Comparison of ENCODE assay signal across 9 mouse cellular contexts in the genomic region with DNA sequence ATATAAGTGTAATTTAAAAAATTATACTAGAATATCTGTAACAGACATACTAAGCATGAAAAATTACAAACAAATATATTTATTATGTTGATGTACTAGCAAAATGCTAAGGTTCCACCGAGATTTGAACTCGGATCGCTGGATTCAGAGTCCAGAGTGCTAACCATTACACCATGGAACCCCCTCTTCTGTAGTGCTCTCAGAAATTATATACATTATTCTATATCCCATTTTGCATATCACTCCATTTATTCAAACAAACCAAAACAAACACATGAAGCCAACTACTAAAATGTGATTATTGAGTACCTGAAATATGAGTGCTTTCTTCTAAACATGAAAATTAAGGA. TPM values are rescaled to one million over a fixed set of nuclear protein-coding genes. Genes with fewer than 3 reads are reported as not detected.
A peak's percentile ranks its signal among the peaks of the same experiment; 100 is the strongest.
DNase-seq lines count a peak whose midpoint lies in the region; ATAC-seq and TF ChIP-seq lines count a peak whose summit lies in the region.
"Had no signal": no experiment of that assay in that cellular context is flagged by ENCODE, and none has a peak within 500 bp of the region (broad histone marks: within the 10 kb centered on the region; RNA-seq: fewer than 3 reads in every experiment).

No protein-coding gene starts in this region.

- no peaks in the 10 kb centered on the region; the same call in 1 of the 2 replicates for H3K27me3 ChIP-seq in heart, embryonic 15.5 days
- peaks cover 14% of the 10 kb centered on the region; the same call in 1 of the 2 replicates for H3K27me3 ChIP-seq in neural tube, embryonic 15.5 days (replicated peaks)

- DNase-seq in 3134 (ENCODE audit: extremely low read depth, insufficient read length, low spot score) (peak; percentile 66), ES-E14 (ENCODE audit: low read depth, low spot score) (no peak)
- peak; percentile 77 for DNase-seq in kidney, postnatal 10 days
- no peak for DNase-seq in lung, adult 2 months
- no peak for DNase-seq in Muller cell, postnatal 12 days (ENCODE audit: inconsistent ontology term)

- TF ChIP-seq CTCF in cortical plate, adult 2 months (IDR thresholded peaks at IDR 0.05; ENCODE audit: extremely low read depth, insufficient read depth, low read length): no peak
- TF ChIP-seq CTCF in lung, adult 2 months (IDR thresholded peaks at IDR 0.05; ENCODE audit: insufficient read depth, low read length): no peak

- H3K9ac ChIP-seq in ES-E14 (ENCODE audit: insufficient read depth, low read depth, low read length, poor library complexity, severe bottlenecking): no peak overlapping the region
- no peak overlapping the region for H3K9ac ChIP-seq in heart, embryonic 15.5 days
- H3K9ac ChIP-seq in neural tube, embryonic 15.5 days (replicated peaks): no peak overlapping the region

- no peak overlapping the region for H3K27ac ChIP-seq in ES-E14 (ENCODE audit: insufficient read depth, low read depth, low read length, poor library complexity, severe bottlenecking)
- H3K27ac ChIP-seq in cortical plate, adult 2 months (ENCODE audit: insufficient read depth, low read length): no peak overlapping the region
- H3K27ac ChIP-seq in heart, embryonic 15.5 days: peak overlapping the region; percentile 94; the same call in 1 of the 2 replicates
- peak overlapping the region; percentile 88; the same call in 1 of the 2 replicates for H3K27ac ChIP-seq in neural tube, embryonic 15.5 days (replicated peaks)

- WGBS in heart, embryonic 15.5 days: 0% methylated on average over 3 of the region's 3 CpGs
- WGBS in lung, adult 2 months: 0% methylated on average over 3 of the region's 3 CpGs
- WGBS in neural tube, embryonic 15.5 days: 2% methylated on average over 3 of the region's 3 CpGs

- no peaks in the 10 kb centered on the region for H3K9me3 ChIP-seq in ES-E14 (ENCODE audit: control insufficient read depth, insufficient read depth, low read depth, low read length)
- no peaks in the 10 kb centered on the region for H3K9me3 ChIP-seq in heart, embryonic 15.5 days (replicated peaks)
- no peaks in the 10 kb centered on the region for H3K9me3 ChIP-seq in neural tube, embryonic 15.5 days (replicated peaks)

- no peak for TF ChIP-seq POLR2A in cortical plate, adult 2 months (IDR thresholded peaks at IDR 0.05; ENCODE audit: extremely low read depth, insufficient read depth, low read length)
- no peak for TF ChIP-seq POLR2A in lung, adult 2 months (IDR thresholded peaks at IDR 0.05; ENCODE audit: borderline replicate concordance, extremely low read depth, low read depth, low read length)

- H3K4me2 ChIP-seq in heart, embryonic 15.5 days: peak overlapping the region; percentile 87; the same call in 1 of the 2 replicates
- peak overlapping the region; percentile 97 for H3K4me2 ChIP-seq in neural tube, embryonic 15.5 days

- peaks cover 0 to 6% of the 10 kb centered on the region in 2 experiments; a peak in 2 of 4 replicates for H3K4me1 ChIP-seq in ES-E14 (ENCODE audit: control insufficient read depth in 2 of 2, insufficient read depth in 2 of 2, low read length in 2 of 2, poor library complexity in 1 of 2)
- no peaks in the 10 kb centered on the region for H3K4me1 ChIP-seq in cortical plate, adult 2 months (ENCODE audit: control insufficient read depth, insufficient read depth, low read length)
- H3K4me1 ChIP-seq in heart, embryonic 15.5 days (replicated peaks): peaks cover 44% of the 10 kb centered on the region
- peaks cover 9% of the 10 kb centered on the region; the same call in 1 of the 2 replicates for H3K4me1 ChIP-seq in lung, adult 2 months (ENCODE audit: control insufficient read depth, insufficient read depth, low read length)
- peaks cover 45% of the 10 kb centered on the region for H3K4me1 ChIP-seq in neural tube, embryonic 15.5 days

- no peak for ATAC-seq in heart, embryonic 15.5 days (replicated peaks; ENCODE audit: insufficient number of reproducible peaks, insufficient read depth, low FRiP score, low read depth)
- ATAC-seq in neural tube, embryonic 15.5 days (ENCODE audit: low FRiP score): peak; percentile 68

- H3K4me3 ChIP-seq in ES-E14 (ENCODE audit: insufficient read depth in 1 of 2, low read depth in 1 of 2, low read length in 2 of 2, poor library complexity in 1 of 2, severe bottlenecking in 1 of 2): peak overlapping the region in 1 of 2 experiments; percentile 82; a peak in 2 of 4 replicates
- H3K4me3 ChIP-seq in cortical plate, adult 2 months (ENCODE audit: insufficient read depth, low read length): peak overlapping the region; percentile 76; the same call in 1 of the 2 replicates
- H3K4me3 ChIP-seq in heart, embryonic 15.5 days: peak overlapping the region; percentile 65
- peak overlapping the region; percentile 97 for H3K4me3 ChIP-seq in lung, adult 2 months (replicated peaks; ENCODE audit: extremely low read depth, low read depth, low read length)
- peak overlapping the region; percentile 85; the same call in 1 of the 2 replicates for H3K4me3 ChIP-seq in neural tube, embryonic 15.5 days (replicated peaks)

- in situ Hi-C loops in ES-E14 (cut with MboI; ENCODE audit: low sequenced_read_pairs in 2 of 2, unreplicated experiment in 2 of 2): no loop called here

- no peaks in the 10 kb centered on the region for H3K36me3 ChIP-seq in ES-E14 (ENCODE audit: control insufficient read depth, insufficient read depth, low read length, poor library complexity, severe bottlenecking)
- H3K36me3 ChIP-seq in heart, embryonic 15.5 days: no peaks in the 10 kb centered on the region
- no peaks in the 10 kb centered on the region for H3K36me3 ChIP-seq in neural tube, embryonic 15.5 days

TF ChIP-seq in ES-E14, 5 proteins besides CTCF, POLR2A, EP300 and RAD21:
- peak; percentile 85 for TF ChIP-seq MAFK (IDR thresholded peaks at IDR 0.05; ENCODE audit: insufficient read depth, low read depth, low read length)
- no peak for TF ChIP-seq CHD2 (IDR thresholded peaks at IDR 0.05; ENCODE audit: low read depth, low read length)
- TF ChIP-seq ZC3H11A (IDR thresholded peaks at IDR 0.05; ENCODE audit: borderline replicate concordance, low read depth, low read length): no peak

RNA-seq across cellular contexts. Expression of gene Aloxe3, which starts 1.2 kb away (rescaled TPM):
- 0.49 and 1.4 TPM in 2 replicates for total RNA-seq in ES-E14 (2012; rRNA removed)
- polyA plus RNA-seq in cortical plate, adult 2 months (2012; rRNA removed): 8.7 and 11.6 TPM in 2 replicates
- polyA plus RNA-seq in heart, embryonic 15.5 days (2015; fragmentation: Nextera tagmentation; extraction: Ambion mirVana): 0.18 and 0.37 TPM in 2 replicates
- 2.6 and 23.9 TPM in 2 replicates for polyA plus RNA-seq in lung, adult 2 months (2012; rRNA removed)
- 4.3 and 6.1 TPM in 2 replicates for polyA plus RNA-seq in neural tube, embryonic 15.5 days (2015; fragmentation: Nextera tagmentation; extraction: Ambion mirVana)

RNA-seq across cellular contexts. Expression of gene 9130213A22Rik, which starts 2.1 kb away (rescaled TPM):
- total RNA-seq in ES-E14 (2012; rRNA removed): not detected in 2 replicates
- polyA plus RNA-seq in cortical plate, adult 2 months (2012; rRNA removed): 2.1 and 2.3 TPM in 2 replicates
- polyA plus RNA-seq in heart, embryonic 15.5 days (2015; fragmentation: Nextera tagmentation; extraction: Ambion mirVana): 0.51 and 0.60 TPM in 2 replicates
- 1.1 and 1.2 TPM in 2 replicates for polyA plus RNA-seq in lung, adult 2 months (2012; rRNA removed)
- polyA plus RNA-seq in neural tube, embryonic 15.5 days (2015; fragmentation: Nextera tagmentation; extraction: Ambion mirVana): 0.63 TPM in 2 replicates

RNA-seq across cellular contexts. Expression of gene Hes7, which starts 4.3 kb away (rescaled TPM):
- total RNA-seq in ES-E14 (2012; rRNA removed): not detected in 2 replicates
- polyA plus RNA-seq in cortical plate, adult 2 months (2012; rRNA removed): 0.50 and 0.83 TPM in 2 replicates
- 0.52 and 0.57 TPM in 2 replicates for polyA plus RNA-seq in heart, embryonic 15.5 days (2015; fragmentation: Nextera tagmentation; extraction: Ambion mirVana)
- polyA plus RNA-seq in lung, adult 2 months (2012; rRNA removed): 0.25 and 0.95 TPM in 2 replicates
- 0.68 and 1.0 TPM in 2 replicates for polyA plus RNA-seq in neural tube, embryonic 15.5 days (2015; fragmentation: Nextera tagmentation; extraction: Ambion mirVana)

RNA-seq across cellular contexts. Expression of gene Per1, which starts 29.5 kb away (rescaled TPM):
- 6.0 and 8.6 TPM in 2 replicates for total RNA-seq in ES-E14 (2012; rRNA removed)
- polyA plus RNA-seq in cortical plate, adult 2 months (2012; rRNA removed): 48.3 and 57.6 TPM in 2 replicates
- polyA plus RNA-seq in heart, embryonic 15.5 days (2015; fragmentation: Nextera tagmentation; extraction: Ambion mirVana): 16.1 and 25.2 TPM in 2 replicates
- polyA plus RNA-seq in lung, adult 2 months (2012; rRNA removed): 36.8 and 78.5 TPM in 2 replicates
- 10.0 and 11.9 TPM in 2 replicates for polyA plus RNA-seq in neural tube, embryonic 15.5 days (2015; fragmentation: Nextera tagmentation; extraction: Ambion mirVana)

RNA-seq across cellular contexts. Expression of gene Alox12b, which starts 32.3 kb away (rescaled TPM):
- 0.21 and 0.22 TPM in 2 replicates for total RNA-seq in ES-E14 (2012; rRNA removed)
- polyA plus RNA-seq in cortical plate, adult 2 months (2012; rRNA removed): 4.4 and 5.4 TPM in 2 replicates
- 0.05 TPM in 2 replicates for polyA plus RNA-seq in heart, embryonic 15.5 days (2015; fragmentation: Nextera tagmentation; extraction: Ambion mirVana)
- 43.9 TPM in 1 of 2 replicates, not detected in the other for polyA plus RNA-seq in lung, adult 2 months (2012; rRNA removed)
- 0.95 and 1.0 TPM in 2 replicates for polyA plus RNA-seq in neural tube, embryonic 15.5 days (2015; fragmentation: Nextera tagmentation; extraction: Ambion mirVana)
- polyA plus RNA-seq: small intestine, adult 2 months had no signal

Comparison
In these comparisons a context has a peak if more than half of its experiments do, and no peak if none do; other contexts are left out.
1. DNase-seq: peak in 3134 (single experiment) and kidney, postnatal 10 days (single experiment); none in ES-E14 (single experiment), lung, adult 2 months (single experiment) and Muller cell, postnatal 12 days (single experiment).
2. H3K27ac ChIP-seq: peak in heart, embryonic 15.5 days (single experiment) and neural tube, embryonic 15.5 days (single experiment); none in ES-E14 (single experiment) and cortical plate, adult 2 months (single experiment).